Mouse (Mus musculus) forebrain, embryonic 11.5 days (tissue): ENCODE measurements around the gene Glra2. TPM values are rescaled to one million over a fixed set of nuclear protein-coding genes. Genes with fewer than 3 reads are reported as not detected.
A peak's percentile ranks its signal among the peaks of the same experiment; 100 is the strongest.
"Not testable (repeated sequence)": the region's sequence is repeated elsewhere in the genome, so short reads cannot be mapped to it uniquely, and the experiment has no call there.

Experiments used
- ATAC-seq: fragments of 200-750 bp; cut with Nextera tagmentation; replicated peaks from 2 replicates; pipeline ENCODE4 v1.8.0; 2017; ENCODE audit warnings: moderate TSS enrichment; ENCODE audit not compliant: low FRiP score
- DNase-seq: peaks from one replicate; pipeline ENCODE4 v3.0.0-alpha.2; 2017; ENCODE audit warnings: low spot score
- H3K27ac ChIP-seq: fragments of 300-500 bp; sonication (generic); 2 replicates; pipeline ENCODE4 v1.5.1; 2014; ENCODE audit warnings: low read depth, low read length
- H3K27me3 ChIP-seq: fragments of 300-500 bp; sonication (generic); 2 replicates; pipeline ENCODE4 v1.6.1; 2014; ENCODE audit warnings: mild to moderate bottlenecking, low read length, mixed read lengths; ENCODE audit not compliant: control insufficient read depth, insufficient read depth
- H3K36me3 ChIP-seq: fragments of 300-500 bp; sonication (generic); 2 replicates; pipeline ENCODE4 v1.6.1; 2014; ENCODE audit warnings: mild to moderate bottlenecking, low read length, moderate library complexity, mixed read lengths; ENCODE audit not compliant: control insufficient read depth, insufficient read depth
- H3K4me1 ChIP-seq: fragments of 300-500 bp; sonication (generic); replicated peaks from 2 replicates; pipeline ENCODE4 v1.6.1; 2014; ENCODE audit warnings: low read length, mixed read lengths; ENCODE audit not compliant: control insufficient read depth, insufficient read depth
- H3K4me2 ChIP-seq: fragments of 300-500 bp; sonication (generic); 2 replicates; pipeline ENCODE4 v1.6.1; 2014; ENCODE audit warnings: low read depth, mild to moderate bottlenecking, low read length, moderate library complexity, mixed read lengths; ENCODE audit not compliant: severe bottlenecking
- H3K4me3 ChIP-seq: fragments of 300-500 bp; sonication (generic); 2 replicates; pipeline ENCODE4 v1.5.1; 2014; ENCODE audit warnings: low read depth, low read length
- H3K9ac ChIP-seq: fragments of 300-500 bp; sonication (generic); 2 replicates; pipeline ENCODE4 v1.6.1; 2014; ENCODE audit warnings: low read length
- H3K9me3 ChIP-seq: fragments of 300-500 bp; sonication (generic); 2 replicates; pipeline ENCODE4 v1.6.1; 2016; ENCODE audit warnings: low read length, mixed read lengths; ENCODE audit not compliant: control insufficient read depth
- WGBS: fragments of 180-500 bp; shearing (Covaris S2); extraction: QIAGEN DNeasy Blood & Tissue Kit; methylation state at CpG from one replicate; pipeline ENCODE4 v1.1.7; 2014; 5-methylcytosine and 5-hydroxymethylcytosine counted together
- polyA plus RNA-seq: library from polyadenylated mRNA; unstranded; fragments of >200 nt; fragmentation: Nextera tagmentation; extraction: Ambion mirVana; gene quantifications from 2 replicates; pipeline ENCODE4 v1.2.1, GENCODE M21; 2014

Gene Glra2
- polyA plus RNA-seq = 0.08 and 0.29 TPM in 2 replicates

DNA sequence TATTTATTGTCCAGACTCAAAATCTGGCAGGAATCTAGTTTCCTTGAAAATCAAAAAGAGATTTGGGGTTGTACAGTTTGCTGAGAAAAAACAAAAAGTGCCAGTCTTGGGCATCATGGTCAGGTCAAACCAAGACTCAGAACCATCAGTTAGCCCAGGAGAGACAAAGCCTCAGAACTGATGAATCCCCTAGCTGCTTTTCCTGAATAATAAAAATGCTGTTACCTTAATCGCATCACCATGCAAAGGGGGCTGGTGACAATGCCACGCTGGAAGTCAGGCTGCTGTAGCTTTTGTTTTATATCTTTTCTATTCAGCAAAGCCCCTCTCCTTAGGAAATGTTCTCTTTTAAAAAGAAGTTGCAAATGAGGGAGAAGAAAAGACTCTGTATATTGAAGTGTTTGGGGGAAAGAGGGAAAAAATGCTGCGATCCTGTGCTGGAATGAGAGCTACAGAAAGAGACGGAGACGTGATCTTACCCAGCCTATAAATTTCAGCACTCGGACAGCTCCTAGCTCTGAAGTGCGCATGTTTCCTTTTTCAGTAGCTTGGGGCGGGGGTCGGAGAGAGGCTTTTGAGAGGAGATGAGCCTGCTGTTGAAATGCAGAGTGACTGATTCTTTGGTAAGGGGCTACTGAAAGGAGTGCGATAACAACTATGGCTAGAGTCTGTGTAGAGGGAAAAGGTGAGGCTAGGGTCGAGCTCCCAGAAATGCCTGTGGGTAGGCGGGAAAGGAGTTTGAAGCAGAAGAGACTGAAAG lies at the start of gene Glra2:
Glra2 (minus strand) TSS at position 455 of the 760 bp plus-strand sequence.
- ATAC-seq (peak; percentile 70), DNase-seq (peak; percentile 62)
- Histone ChIP-seq H3K4me3 (peak within 1 kb of the TSS; percentile 7; the same call in 1 of the 2 replicates), H3K9me3 (no peaks in the 10 kb centered on the region), H3K4me1 (no peaks in the 10 kb centered on the region), H3K27ac (no peak within 1 kb of the TSS), H3K9ac (no peak within 1 kb of the TSS), H3K27me3 (no peaks in the 10 kb centered on the region), H3K4me2 (peak within 1 kb of the TSS; percentile 49), H3K36me3 (no peaks in the 10 kb centered on the region)
- 14% methylated on average over 12 of the region's 12 CpGs for WGBS

- Histone ChIP-seq H3K4me3 (no peak overlapping the region), H3K4me2 (no peak overlapping the region), H3K4me1 (no peaks in the 10 kb centered on the region), H3K36me3 (no peaks in the 10 kb centered on the region), H3K27me3 (no peaks in the 10 kb centered on the region), H3K9me3 (no peaks in the 10 kb centered on the region), H3K27ac (no peak overlapping the region), H3K9ac (no peak overlapping the region)
- WGBS = 87% methylated on average over 1 of the region's 1 CpGs
- ATAC-seq (no peak), DNase-seq (no peak)
Measured at GRCm38 (mm10) chrX:165362798-165363197, 35.6 kb upstream of the Glra2 start.

DNA sequence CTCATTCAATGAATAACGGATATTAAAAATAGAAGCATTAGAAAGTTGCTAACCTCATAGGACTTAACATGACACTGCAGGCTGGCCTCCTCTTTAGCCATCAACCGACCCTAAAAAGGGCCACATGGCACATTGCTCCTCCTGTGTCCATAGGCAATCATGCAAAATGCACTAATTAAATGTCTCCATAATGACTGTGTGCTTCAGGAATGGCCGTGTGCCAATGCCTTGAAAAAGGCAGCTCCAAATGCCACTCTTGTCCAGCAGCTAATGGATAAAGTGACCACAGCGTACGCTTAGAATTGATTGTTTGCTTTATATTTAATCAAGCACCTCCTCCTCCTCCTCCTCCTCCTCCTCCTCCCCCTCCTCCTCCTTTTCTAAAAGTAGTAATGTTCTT lies 17.4 kb upstream of the Glra2 start:
- no peak overlapping the region for H3K27ac ChIP-seq
- no peak overlapping the region for H3K9ac ChIP-seq
- H3K9me3 ChIP-seq = no peaks in the 10 kb centered on the region
- 81% methylated on average over 5 of the region's 5 CpGs for WGBS
- no peaks in the 10 kb centered on the region for H3K27me3 ChIP-seq
- DNase-seq (no peak), ATAC-seq (no peak)
- H3K4me3 ChIP-seq = no peak overlapping the region
- no peaks in the 10 kb centered on the region for H3K36me3 ChIP-seq
- H3K4me1 ChIP-seq = no peaks in the 10 kb centered on the region
- no peak overlapping the region for H3K4me2 ChIP-seq

- Histone ChIP-seq H3K36me3 (no peaks in the 10 kb centered on the region), H3K9ac (no peak overlapping the region), H3K4me1 (no peaks in the 10 kb centered on the region), H3K4me3 (peak overlapping the region; percentile 7; the same call in 1 of the 2 replicates), H3K27me3 (no peaks in the 10 kb centered on the region), H3K9me3 (no peaks in the 10 kb centered on the region), H3K27ac (no peak overlapping the region), H3K4me2 (peak overlapping the region; percentile 49)
- ATAC-seq = 0 out of 2 replicates have a peak, but pooled peaks have one; percentile 27
- 15% methylated on average over 9 of the region's 9 CpGs for WGBS
- peak; percentile 56 for DNase-seq
Measured at GRCm38 (mm10) chrX:165327699-165328333, 623 bp upstream of the Glra2 start.

GRCm38 (mm10) chrX:165193550-165193949 lies 133.6 kb downstream of the Glra2 start:
- no peaks in the 10 kb centered on the region for H3K27me3 ChIP-seq
- WGBS = 54% methylated on average over 1 of the region's 1 CpGs
- ATAC-seq (no peak), DNase-seq (no peak)
- H3K27ac ChIP-seq = no peak overlapping the region
- no peaks in the 10 kb centered on the region for H3K9me3 ChIP-seq
- no peaks in the 10 kb centered on the region for H3K36me3 ChIP-seq
- H3K4me3 ChIP-seq = no peak overlapping the region
- no peaks in the 10 kb centered on the region for H3K4me1 ChIP-seq
- no peak overlapping the region for H3K4me2 ChIP-seq
- no peak overlapping the region for H3K9ac ChIP-seq

- Histone ChIP-seq H3K27ac (no peak overlapping the region), H3K4me1 (no peaks in the 10 kb centered on the region), H3K27me3 (no peaks in the 10 kb centered on the region), H3K4me2 (no peak overlapping the region), H3K9ac (no peak overlapping the region), H3K4me3 (no peak overlapping the region), H3K9me3 (no peaks in the 10 kb centered on the region), H3K36me3 (no peaks in the 10 kb centered on the region)
- no peak for DNase-seq
- WGBS = 40% methylated on average over 1 of the region's 1 CpGs
- ATAC-seq = no peak
Measured at GRCm38 (mm10) chrX:165191170-165191569, 136.0 kb downstream of the Glra2 start.

GRCm38 (mm10) chrX:165182948-165183347 lies 144.2 kb downstream of the Glra2 start:
- H3K27me3 ChIP-seq, H3K4me3 ChIP-seq, H3K4me2 ChIP-seq, DNase-seq, H3K9me3 ChIP-seq, H3K9ac ChIP-seq, H3K36me3 ChIP-seq, H3K4me1 ChIP-seq, H3K27ac ChIP-seq: not testable (repeated sequence)
- ATAC-seq = 0 out of 2 replicates have a peak, but pooled peaks have one; percentile 51
- 86% methylated on average over 2 of the region's 2 CpGs for WGBS

GRCm38 (mm10) chrX:165156549-165156948 lies 170.6 kb downstream of the Glra2 start:
- 88% methylated on average over 1 of the region's 1 CpGs for WGBS
- no peak for ATAC-seq
- Histone ChIP-seq H3K9ac (no peak overlapping the region), H3K4me1 (no peaks in the 10 kb centered on the region), H3K36me3 (no peaks in the 10 kb centered on the region), H3K27ac (no peak overlapping the region), H3K4me3 (no peak overlapping the region), H3K4me2 (no peak overlapping the region), H3K9me3 (no peaks in the 10 kb centered on the region), H3K27me3 (no peaks in the 10 kb centered on the region)
- no peak for DNase-seq
